Mouse (Mus musculus) forebrain, postnatal 0 days (tissue): ENCODE data around the gene Trim11. TPM values are rescaled to one million over a fixed set of nuclear protein-coding genes. Genes with fewer than 3 reads are reported as not detected.
A peak's percentile ranks its signal among the peaks of the same experiment; 100 is the strongest.

Source experiments
- ATAC-seq: fragments of 200-750 bp; cut with Nextera tagmentation; 2 replicates; pipeline ENCODE4 v1.8.0; 2017; ENCODE audit warnings: mild to moderate bottlenecking, moderate library complexity
- DNase-seq: peaks from one replicate; pipeline ENCODE4 v3.0.0-alpha.2; 2015
- H3K27ac ChIP-seq: fragments of 300-500 bp; sonication (generic); 2 replicates; pipeline ENCODE4 v1.5.1; 2014; ENCODE audit warnings: low read depth, mild to moderate bottlenecking, antibody characterized with exemption, low read length, moderate library complexity, mixed read lengths
- H3K27me3 ChIP-seq: fragments of 300-500 bp; sonication (generic); 2 replicates; pipeline ENCODE4 v1.6.1; 2014; ENCODE audit warnings: mild to moderate bottlenecking, low read length, mixed read lengths; ENCODE audit not compliant: insufficient read depth
- H3K36me3 ChIP-seq: fragments of 300-500 bp; sonication (generic); 2 replicates; pipeline ENCODE4 v1.6.1; 2014; ENCODE audit warnings: mild to moderate bottlenecking, moderate library complexity; ENCODE audit not compliant: insufficient read depth
- H3K4me1 ChIP-seq: fragments of 300-500 bp; sonication (generic); 2 replicates; pipeline ENCODE4 v1.6.1; 2014; ENCODE audit warnings: antibody characterized with exemption; ENCODE audit not compliant: insufficient read depth
- H3K4me2 ChIP-seq: fragments of 300-500 bp; sonication (generic); 2 replicates; pipeline ENCODE4 v1.6.1; 2014; ENCODE audit warnings: low read depth, mild to moderate bottlenecking, moderate library complexity
- H3K4me3 ChIP-seq: fragments of 300-500 bp; sonication (generic); 2 replicates; pipeline ENCODE4 v1.5.1; 2014; ENCODE audit warnings: low read depth, low read length, mixed read lengths
- H3K9ac ChIP-seq: fragments of 300-500 bp; sonication (generic); 2 replicates; pipeline ENCODE4 v1.6.1; 2014; ENCODE audit warnings: mild to moderate bottlenecking
- H3K9me3 ChIP-seq: fragments of 300-500 bp; sonication (generic); 2 replicates; pipeline ENCODE4 v1.6.1; 2016; ENCODE audit warnings: low read length
- CTCF ChIP-seq: sonication (generic); IDR thresholded peaks from 2 replicates; pipeline ENCODE4 v1.5.1; 2016; ENCODE audit warnings: antibody characterized with exemption, control low read depth, low read depth
- WGBS: fragments of 180-500 bp; shearing (Covaris S2); extraction: QIAGEN DNeasy Blood & Tissue Kit; methylation state at CpG from one replicate; pipeline ENCODE4 v1.1.7; 2014; 5-methylcytosine and 5-hydroxymethylcytosine counted together
- polyA plus RNA-seq: library from polyadenylated mRNA; unstranded; fragments of >200 nt; fragmentation: Nextera tagmentation; extraction: Ambion mirVana; gene quantifications from 2 replicates; pipeline ENCODE4 v1.2.1, GENCODE M21; 2015
- total RNA-seq: library from RNA; depleted of rRNA; stranded (reverse); fragments of >200 nt; gene quantifications from 2 replicates; pipeline ENCODE4 v1.2.3, GENCODE M21; 2014

Gene Trim11
- total and polyA plus RNA-seq, 2 experiments from 2014 or later, result 16.0 to 31.9 TPM

DNA sequence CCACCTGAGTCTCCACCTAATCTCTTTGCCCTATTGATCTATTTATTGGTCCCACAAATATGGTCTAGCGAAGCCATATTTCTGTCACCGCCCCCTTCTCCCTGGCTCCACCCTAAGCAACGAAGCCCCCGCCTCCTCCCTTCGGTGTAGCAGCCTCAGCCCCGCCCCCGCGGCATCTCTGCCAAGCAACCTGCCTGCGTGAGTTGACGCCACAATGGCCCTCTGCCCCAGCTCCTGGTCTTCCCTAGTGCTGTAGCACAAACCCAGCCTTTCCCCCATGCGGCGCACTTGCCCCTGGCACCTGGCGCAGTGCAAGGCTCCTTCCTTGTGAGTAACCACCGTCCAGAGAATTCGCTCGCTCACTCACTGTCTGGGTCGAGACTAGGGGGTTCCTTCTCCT is 14.3 kb upstream of the Trim11 start:
- ATAC-seq, result no peak
- Histone ChIP-seq H3K4me3 (no peak overlapping the region), H3K4me1 (peaks cover 4% of the 10 kb centered on the region), H3K9ac (no peak overlapping the region), H3K27me3 (no peaks in the 10 kb centered on the region), H3K36me3 (no peaks in the 10 kb centered on the region; the same call in 1 of the 2 replicates), H3K4me2 (no peak overlapping the region), H3K27ac (no peak overlapping the region), H3K9me3 (no peaks in the 10 kb centered on the region)
- 31% methylated on average over 17 of the region's 17 CpGs for WGBS
- no peak for TF ChIP-seq CTCF
- DNase-seq, result no peak

DNA sequence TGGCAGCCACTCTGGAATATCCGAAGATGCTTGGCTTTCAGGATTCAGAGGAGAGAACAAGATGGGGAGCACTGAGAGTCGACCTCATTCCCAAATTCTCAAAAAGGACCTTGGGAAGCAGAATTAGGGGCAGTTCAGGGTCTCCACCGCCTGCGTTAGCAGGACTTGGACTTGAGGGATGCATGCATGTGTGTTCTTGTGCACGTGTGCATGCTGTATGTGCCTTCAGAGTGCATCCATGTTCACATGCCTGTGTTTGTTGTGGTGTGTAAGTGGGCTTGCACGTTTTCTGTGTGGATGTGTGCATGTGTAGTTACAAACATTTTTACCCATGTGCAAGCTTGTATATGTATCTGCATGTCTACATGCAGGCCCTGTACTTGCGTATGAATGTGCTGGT is 13.7 kb upstream of the Trim11 start:
- Histone ChIP-seq H3K27ac (no peak overlapping the region), H3K27me3 (no peaks in the 10 kb centered on the region), H3K36me3 (no peaks in the 10 kb centered on the region), H3K4me1 (peaks cover 3% of the 10 kb centered on the region; the same call in 1 of the 2 replicates), H3K4me3 (no peak overlapping the region), H3K9me3 (no peaks in the 10 kb centered on the region), H3K9ac (no peak overlapping the region), H3K4me2 (no peak overlapping the region)
- no peak for TF ChIP-seq CTCF
- WGBS, result 85% methylated on average over 7 of the region's 7 CpGs
- ATAC-seq (no peak), DNase-seq (no peak)

- Histone ChIP-seq H3K9ac (no peak overlapping the region), H3K27ac (no peak overlapping the region), H3K4me1 (no peaks in the 10 kb centered on the region), H3K4me3 (no peak overlapping the region), H3K4me2 (no peak overlapping the region), H3K27me3 (no peaks in the 10 kb centered on the region), H3K36me3 (peaks cover 7% of the 10 kb centered on the region; the same call in 1 of the 2 replicates), H3K9me3 (no peaks in the 10 kb centered on the region)
- ATAC-seq (no peak), DNase-seq (no peak)
- WGBS, result 56% methylated on average over 12 of the region's 12 CpGs
- no peak for TF ChIP-seq CTCF
These were observed 12.7 kb upstream of the Trim11 start for GRCm38 (mm10) chr11:58965001-58965760.

GRCm38 (mm10) chr11:58967346-58967745 is 10.5 kb upstream of the Trim11 start:
- DNase-seq (peak; percentile 35), ATAC-seq (no peak)
- Histone ChIP-seq H3K36me3 (peaks cover 10% of the 10 kb centered on the region; the same call in 1 of the 2 replicates), H3K27me3 (no peaks in the 10 kb centered on the region), H3K4me1 (no peaks in the 10 kb centered on the region), H3K9me3 (no peaks in the 10 kb centered on the region), H3K4me2 (no peak overlapping the region), H3K4me3 (no peak overlapping the region), H3K27ac (no peak overlapping the region), H3K9ac (no peak overlapping the region)
- 92% methylated on average over 1 of the region's 1 CpGs for WGBS
- peak; percentile 64 for TF ChIP-seq CTCF

DNA sequence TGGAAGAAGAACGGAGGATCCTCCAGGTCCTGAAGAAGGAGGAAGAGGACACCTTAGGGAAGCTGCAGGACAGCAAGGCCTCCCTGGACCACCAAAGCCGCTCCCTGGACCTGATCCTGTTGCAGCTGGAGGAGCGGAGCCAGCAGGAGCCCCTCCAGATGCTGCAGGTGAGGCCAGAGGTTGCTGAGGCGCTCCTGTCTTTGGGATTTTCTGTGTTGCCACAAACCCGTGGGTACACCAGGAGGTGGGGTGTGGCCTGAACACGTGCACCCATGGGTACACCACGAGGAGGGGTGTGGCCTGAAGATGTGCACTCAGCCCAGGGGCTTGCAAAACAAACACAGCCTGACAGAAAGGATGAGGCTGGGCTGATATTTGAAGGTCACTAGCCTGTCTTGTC is 9.3 kb upstream of the Trim11 start:
- no peak for DNase-seq
- H3K4me1 ChIP-seq, result no peaks in the 10 kb centered on the region
- H3K9me3 ChIP-seq, result no peaks in the 10 kb centered on the region
- no peak for TF ChIP-seq CTCF
- no peak overlapping the region for H3K4me2 ChIP-seq
- H3K4me3 ChIP-seq, result no peak overlapping the region
- H3K27me3 ChIP-seq, result no peaks in the 10 kb centered on the region
- 88% methylated on average over 7 of the region's 7 CpGs for WGBS
- no peak overlapping the region for H3K9ac ChIP-seq
- no peak overlapping the region for H3K27ac ChIP-seq
- ATAC-seq, result no peak
- peaks cover 10% of the 10 kb centered on the region; the same call in 1 of the 2 replicates for H3K36me3 ChIP-seq

DNA sequence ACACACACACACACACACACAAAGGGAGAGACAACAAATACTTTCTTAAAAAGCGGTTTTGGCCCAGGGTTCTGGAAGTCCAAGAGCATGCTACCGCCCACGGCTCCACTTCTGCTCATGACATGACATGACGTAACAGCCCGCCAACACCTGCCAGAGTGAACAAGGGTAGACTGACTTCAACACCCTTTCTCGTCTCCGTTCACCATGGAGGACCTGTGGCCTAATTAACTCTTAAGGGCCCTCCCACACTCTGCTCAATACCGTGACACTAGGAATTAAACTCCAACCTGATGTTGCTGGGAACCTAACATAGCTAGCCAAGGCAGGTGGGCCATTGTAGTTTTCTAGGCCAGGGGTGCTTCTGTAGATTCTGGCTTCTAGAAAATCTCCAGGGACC is 8.9 kb upstream of the Trim11 start:
- Histone ChIP-seq H3K9ac (no peak overlapping the region), H3K9me3 (no peaks in the 10 kb centered on the region), H3K4me2 (no peak overlapping the region), H3K4me3 (no peak overlapping the region), H3K27me3 (no peaks in the 10 kb centered on the region), H3K4me1 (no peaks in the 10 kb centered on the region), H3K36me3 (peaks cover 10% of the 10 kb centered on the region; the same call in 1 of the 2 replicates), H3K27ac (no peak overlapping the region)
- ATAC-seq, result no peak
- DNase-seq, result no peak
- no peak for TF ChIP-seq CTCF
- WGBS, result 82% methylated on average over 8 of the region's 8 CpGs

GRCm38 (mm10) chr11:58969659-58970058 is 8.2 kb upstream of the Trim11 start:
- peaks cover 10% of the 10 kb centered on the region; the same call in 1 of the 2 replicates for H3K36me3 ChIP-seq
- H3K4me3 ChIP-seq, result no peak overlapping the region
- H3K27ac ChIP-seq, result no peak overlapping the region
- no peaks in the 10 kb centered on the region for H3K27me3 ChIP-seq
- no peak for TF ChIP-seq CTCF
- ATAC-seq (no peak), DNase-seq (no peak)
- H3K9ac ChIP-seq, result no peak overlapping the region
- H3K4me2 ChIP-seq, result no peak overlapping the region
- 79% methylated on average over 6 of the region's 6 CpGs for WGBS
- no peaks in the 10 kb centered on the region for H3K4me1 ChIP-seq
- no peaks in the 10 kb centered on the region for H3K9me3 ChIP-seq
